Mouse (Mus musculus): ENCODE data around the gene Syt8. TPM values are rescaled to one million over a fixed set of nuclear protein-coding genes. Genes with fewer than 3 reads are reported as not detected.

Gene Syt8
- polyA plus RNA-seq, 1 experiment from 2014 or later: not detected

DNA sequence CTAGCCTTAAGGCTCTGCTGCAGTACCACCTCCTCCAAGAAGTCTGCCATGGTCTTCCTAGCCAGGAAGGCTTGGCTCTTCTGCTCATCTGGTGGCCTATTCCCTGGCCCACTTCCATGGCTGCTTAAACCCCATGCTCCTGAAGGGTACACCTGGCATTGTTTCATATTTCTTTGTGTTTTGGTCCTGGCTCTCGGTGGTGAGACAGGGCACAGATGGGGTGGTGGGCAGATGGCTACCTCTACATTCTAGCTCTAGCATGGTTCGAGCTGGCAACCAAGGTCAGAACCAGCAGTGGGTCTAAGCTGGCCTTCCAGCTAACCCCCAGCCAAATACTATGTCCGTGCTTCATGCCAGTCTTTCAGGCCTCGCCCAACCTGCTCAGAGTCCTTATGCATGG lies 38.3 kb downstream of the Syt8 start:
- H3K27ac ChIP-seq (replicated peaks): peak overlapping the region; percentile 90
- no peak for DNase-seq (ENCODE audit: low spot score)
- H3K4me1 ChIP-seq: peaks cover 48% of the 10 kb centered on the region
- no peak overlapping the region for H3K4me3 ChIP-seq
- 97% methylated on average over 4 of the region's 4 CpGs for WGBS
- H3K9me3 ChIP-seq (replicated peaks): no peaks in the 10 kb centered on the region
- 0 out of 2 replicates have a peak, but pooled peaks cover 7% of the 10 kb centered on the region for H3K27me3 ChIP-seq (ENCODE audit: low read depth, poor library complexity, severe bottlenecking)
- no peaks in the 10 kb centered on the region for H3K36me3 ChIP-seq

GRCm38 (mm10) chr7:142473476-142473875 lies 38.8 kb downstream of the Syt8 start:
- 87% methylated on average over 2 of the region's 2 CpGs for WGBS
- Histone ChIP-seq H3K27me3 (ENCODE audit: low read depth, poor library complexity, severe bottlenecking) (0 out of 2 replicates have a peak, but pooled peaks cover 7% of the 10 kb centered on the region), H3K9me3 (replicated peaks) (no peaks in the 10 kb centered on the region), H3K4me1 (peaks cover 53% of the 10 kb centered on the region), H3K4me3 (no peak overlapping the region), H3K27ac (replicated peaks) (peak overlapping the region; percentile 90; the same call in 1 of the 2 replicates), H3K36me3 (no peaks in the 10 kb centered on the region)
- no peak for DNase-seq (ENCODE audit: low spot score)

DNA sequence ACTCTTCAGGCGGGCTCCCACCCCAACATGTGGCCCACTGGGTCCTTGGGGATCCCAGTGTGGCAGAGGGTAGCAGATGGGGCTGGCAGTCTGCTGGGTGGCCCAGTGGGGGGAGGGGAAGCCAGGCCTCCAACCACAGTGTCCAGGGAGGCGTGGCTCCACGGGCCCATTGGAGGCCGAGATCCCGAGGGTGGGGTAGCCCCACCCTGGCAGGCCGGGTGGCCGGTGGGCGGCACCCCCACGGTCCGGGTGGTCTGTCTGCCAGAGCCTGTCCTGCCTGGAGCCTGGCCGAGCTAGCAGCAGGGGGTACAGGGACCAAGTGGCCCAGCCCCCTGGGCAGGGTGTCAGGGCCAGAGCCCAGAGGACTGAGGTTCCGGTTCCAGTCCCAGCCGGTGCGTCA lies 40.1 kb downstream of the Syt8 start:
- no peak for DNase-seq (ENCODE audit: low spot score)
- H3K36me3 ChIP-seq: no peaks in the 10 kb centered on the region
- no peaks in the 10 kb centered on the region for H3K9me3 ChIP-seq (replicated peaks)
- H3K4me3 ChIP-seq: no peak overlapping the region
- peak overlapping the region; percentile 67 for H3K27ac ChIP-seq (replicated peaks)
- peaks cover 60% of the 10 kb centered on the region for H3K4me1 ChIP-seq
- 86% methylated on average over 14 of the region's 14 CpGs for WGBS
- 0 out of 2 replicates have a peak, but pooled peaks cover 7% of the 10 kb centered on the region for H3K27me3 ChIP-seq (ENCODE audit: low read depth, poor library complexity, severe bottlenecking)

DNA sequence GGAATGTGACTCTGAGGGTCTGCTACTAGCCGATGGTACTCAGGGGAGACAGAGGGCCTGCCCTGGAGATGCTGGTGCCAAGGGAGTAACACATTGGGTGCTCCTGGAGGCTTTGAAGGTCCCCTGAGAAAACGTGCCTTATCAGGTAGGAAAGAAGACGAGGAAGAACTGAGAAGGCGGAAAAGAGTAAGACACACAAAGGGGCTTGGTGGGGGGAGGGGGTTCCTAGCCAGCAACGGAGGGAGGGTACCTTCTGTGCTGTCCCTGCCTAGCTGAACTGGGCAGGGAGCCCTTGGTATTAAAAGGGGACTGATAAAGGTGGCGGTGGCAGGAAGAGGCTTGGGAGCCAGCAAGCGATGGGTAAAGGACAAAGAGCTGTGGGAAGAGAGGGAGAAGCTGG lies 41.0 kb downstream of the Syt8 start:
- Histone ChIP-seq H3K27ac (replicated peaks) (peak overlapping the region; percentile 67), H3K36me3 (no peaks in the 10 kb centered on the region), H3K27me3 (ENCODE audit: low read depth, poor library complexity, severe bottlenecking) (0 out of 2 replicates have a peak, but pooled peaks cover 7% of the 10 kb centered on the region), H3K4me1 (peaks cover 57% of the 10 kb centered on the region), H3K4me3 (no peak overlapping the region), H3K9me3 (replicated peaks) (no peaks in the 10 kb centered on the region)
- 70% methylated on average over 7 of the region's 7 CpGs for WGBS
- no peak for DNase-seq (ENCODE audit: low spot score)

DNA sequence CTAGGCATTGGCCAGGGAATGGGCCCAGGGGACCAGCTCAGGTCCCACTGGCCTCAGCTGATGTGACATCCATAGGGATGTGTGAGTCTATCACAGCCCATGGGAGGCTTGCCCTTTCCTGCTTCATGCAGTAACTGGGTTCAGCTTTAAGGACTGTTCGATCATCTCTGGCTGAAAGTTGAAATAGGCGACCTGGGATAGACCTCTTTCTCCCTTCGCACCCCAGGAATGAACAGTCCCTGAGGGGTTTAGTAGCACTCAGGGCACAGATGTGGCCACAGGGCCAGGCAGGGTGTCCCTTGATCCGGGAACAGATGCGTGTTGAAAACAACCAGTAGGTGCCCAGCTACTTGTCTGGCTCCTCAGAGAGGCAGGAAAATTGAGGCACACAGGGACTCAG lies 41.6 kb downstream of the Syt8 start:
- Histone ChIP-seq H3K4me1 (peaks cover 56% of the 10 kb centered on the region), H3K9me3 (replicated peaks) (no peaks in the 10 kb centered on the region), H3K27me3 (ENCODE audit: low read depth, poor library complexity, severe bottlenecking) (0 out of 2 replicates have a peak, but pooled peaks cover 7% of the 10 kb centered on the region), H3K36me3 (no peaks in the 10 kb centered on the region), H3K27ac (replicated peaks) (peak overlapping the region; percentile 67), H3K4me3 (no peak overlapping the region)
- WGBS: 89% methylated on average over 5 of the region's 5 CpGs
- no peak for DNase-seq (ENCODE audit: low spot score)

- H3K27ac ChIP-seq (replicated peaks): peak overlapping the region; percentile 67
- no peaks in the 10 kb centered on the region for H3K9me3 ChIP-seq (replicated peaks)
- no peak overlapping the region for H3K4me3 ChIP-seq
- no peaks in the 10 kb centered on the region for H3K36me3 ChIP-seq
- H3K27me3 ChIP-seq (ENCODE audit: low read depth, poor library complexity, severe bottlenecking): 0 out of 2 replicates have a peak, but pooled peaks cover 5% of the 10 kb centered on the region
- no peak for DNase-seq (ENCODE audit: low spot score)
- WGBS: 86% methylated on average over 13 of the region's 13 CpGs
- H3K4me1 ChIP-seq: peaks cover 56% of the 10 kb centered on the region
Measured at GRCm38 (mm10) chr7:142476795-142477452, 42.3 kb downstream of the Syt8 start.

DNA sequence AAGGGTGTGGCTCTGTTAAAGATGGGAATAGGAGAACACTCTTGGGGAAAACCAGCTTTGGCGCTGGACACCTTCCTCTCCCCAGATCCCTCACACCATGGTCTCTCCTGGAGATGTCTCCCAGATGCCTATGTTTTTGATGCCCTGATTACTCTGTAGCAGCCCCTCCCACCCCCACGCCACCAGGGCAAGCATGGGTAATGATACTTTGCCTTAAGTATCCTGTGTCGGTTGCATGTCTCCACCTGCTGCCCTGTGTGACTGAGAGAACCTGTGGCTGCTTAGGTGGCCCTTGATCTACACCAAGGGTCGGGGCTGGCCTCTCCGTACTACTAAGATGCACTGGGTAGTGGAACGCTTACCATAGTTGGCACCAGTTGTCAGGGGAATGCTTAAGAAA lies 43.4 kb downstream of the Syt8 start:
- peak overlapping the region; percentile 67; the same call in 1 of the 2 replicates for H3K27ac ChIP-seq (replicated peaks)
- H3K36me3 ChIP-seq: no peaks in the 10 kb centered on the region
- peaks cover 56% of the 10 kb centered on the region for H3K4me1 ChIP-seq
- H3K27me3 ChIP-seq (ENCODE audit: low read depth, poor library complexity, severe bottlenecking): peaks cover 5% of the 10 kb centered on the region
- no peaks in the 10 kb centered on the region for H3K9me3 ChIP-seq (replicated peaks)
- DNase-seq (ENCODE audit: low spot score): no peak
- H3K4me3 ChIP-seq: no peak overlapping the region
- WGBS: 92% methylated on average over 6 of the region's 6 CpGs

DNA sequence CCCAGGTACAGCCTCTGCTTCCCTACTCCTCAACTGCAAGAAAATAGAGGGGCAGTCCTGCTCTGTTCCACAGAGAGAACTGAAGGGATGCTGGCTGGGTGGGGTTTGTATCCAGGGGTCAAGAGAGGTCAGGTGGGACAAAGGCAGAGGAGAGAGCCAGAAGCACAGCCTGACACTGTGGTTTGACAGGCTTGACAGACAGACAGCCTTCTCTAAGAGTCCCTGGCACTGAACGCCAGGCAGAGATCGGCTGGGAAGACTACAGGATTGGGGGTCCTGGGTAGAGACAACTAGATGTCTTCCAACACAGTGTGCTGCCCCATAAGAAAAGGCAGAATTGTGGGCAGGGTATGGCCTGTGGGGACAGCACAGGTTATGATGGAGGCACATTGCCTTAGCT lies 43.9 kb downstream of the Syt8 start:
- H3K9me3 ChIP-seq (replicated peaks): no peaks in the 10 kb centered on the region
- no peaks in the 10 kb centered on the region for H3K36me3 ChIP-seq
- H3K27me3 ChIP-seq (ENCODE audit: low read depth, poor library complexity, severe bottlenecking): peaks cover 8% of the 10 kb centered on the region
- WGBS: 51% methylated on average over 2 of the region's 2 CpGs
- H3K27ac ChIP-seq (replicated peaks): peak overlapping the region; percentile 43; the same call in 1 of the 2 replicates
- peaks cover 59% of the 10 kb centered on the region for H3K4me1 ChIP-seq
- H3K4me3 ChIP-seq: no peak overlapping the region
- peak; percentile 15 for DNase-seq (ENCODE audit: low spot score)

DNA sequence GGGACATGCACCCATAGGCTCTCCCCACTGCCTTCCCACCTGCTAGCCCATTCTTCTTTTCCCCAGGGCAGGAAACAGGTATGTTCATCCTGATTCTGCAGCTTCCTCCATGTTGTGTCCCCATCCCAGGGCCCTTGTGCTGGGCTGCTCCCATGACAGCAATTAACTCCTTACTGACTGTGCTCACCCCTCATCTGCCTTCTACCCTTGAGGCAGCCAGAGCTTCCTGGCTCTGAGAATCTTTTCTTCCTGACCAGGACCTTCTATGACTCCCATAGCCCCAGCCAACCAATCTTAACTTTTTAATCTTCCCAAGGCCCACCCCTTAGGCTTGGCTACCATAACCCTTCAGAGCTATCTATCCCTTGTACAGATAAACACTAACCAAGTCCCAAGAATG lies 44.7 kb downstream of the Syt8 start:
- Histone ChIP-seq H3K9me3 (replicated peaks) (no peaks in the 10 kb centered on the region), H3K4me3 (no peak overlapping the region), H3K27me3 (ENCODE audit: low read depth, poor library complexity, severe bottlenecking) (peaks cover 13% of the 10 kb centered on the region), H3K36me3 (no peaks in the 10 kb centered on the region), H3K4me1 (peaks cover 61% of the 10 kb centered on the region), H3K27ac (replicated peaks) (no peak overlapping the region)
- DNase-seq (ENCODE audit: low spot score): no peak

GRCm38 (mm10) chr7:142479886-142480285 lies 45.2 kb downstream of the Syt8 start:
- Histone ChIP-seq H3K36me3 (no peaks in the 10 kb centered on the region), H3K27ac (replicated peaks) (0 out of 2 replicates have a peak overlapping the region, but pooled peaks have one; percentile 1), H3K4me1 (peaks cover 63% of the 10 kb centered on the region), H3K27me3 (ENCODE audit: low read depth, poor library complexity, severe bottlenecking) (peaks cover 15% of the 10 kb centered on the region), H3K4me3 (no peak overlapping the region), H3K9me3 (replicated peaks) (no peaks in the 10 kb centered on the region)
- no peak for DNase-seq (ENCODE audit: low spot score)
- WGBS: 92% methylated on average over 3 of the region's 3 CpGs

GRCm38 (mm10) chr7:142480661-142481060 lies 46.0 kb downstream of the Syt8 start:
- H3K36me3 ChIP-seq: no peaks in the 10 kb centered on the region
- H3K27me3 ChIP-seq (ENCODE audit: low read depth, poor library complexity, severe bottlenecking): peaks cover 15% of the 10 kb centered on the region
- over 99% methylated on average over 3 of the region's 3 CpGs for WGBS
- DNase-seq (ENCODE audit: low spot score): no peak
- no peaks in the 10 kb centered on the region for H3K9me3 ChIP-seq (replicated peaks)
- peaks cover 60% of the 10 kb centered on the region for H3K4me1 ChIP-seq
- H3K27ac ChIP-seq (replicated peaks): peak overlapping the region; percentile 97
- H3K4me3 ChIP-seq: no peak overlapping the region

GRCm38 (mm10) chr7:142481186-142481567 lies 46.5 kb downstream of the Syt8 start:
- 15% methylated on average over 5 of the region's 5 CpGs for WGBS
- Histone ChIP-seq H3K4me1 (peaks cover 55% of the 10 kb centered on the region), H3K4me3 (peak overlapping the region; percentile 52), H3K27me3 (ENCODE audit: low read depth, poor library complexity, severe bottlenecking) (peaks cover 15% of the 10 kb centered on the region), H3K27ac (replicated peaks) (peak overlapping the region; percentile 97), H3K9me3 (replicated peaks) (no peaks in the 10 kb centered on the region), H3K36me3 (no peaks in the 10 kb centered on the region)
- peak; percentile 81 for DNase-seq (ENCODE audit: low spot score)

DNA sequence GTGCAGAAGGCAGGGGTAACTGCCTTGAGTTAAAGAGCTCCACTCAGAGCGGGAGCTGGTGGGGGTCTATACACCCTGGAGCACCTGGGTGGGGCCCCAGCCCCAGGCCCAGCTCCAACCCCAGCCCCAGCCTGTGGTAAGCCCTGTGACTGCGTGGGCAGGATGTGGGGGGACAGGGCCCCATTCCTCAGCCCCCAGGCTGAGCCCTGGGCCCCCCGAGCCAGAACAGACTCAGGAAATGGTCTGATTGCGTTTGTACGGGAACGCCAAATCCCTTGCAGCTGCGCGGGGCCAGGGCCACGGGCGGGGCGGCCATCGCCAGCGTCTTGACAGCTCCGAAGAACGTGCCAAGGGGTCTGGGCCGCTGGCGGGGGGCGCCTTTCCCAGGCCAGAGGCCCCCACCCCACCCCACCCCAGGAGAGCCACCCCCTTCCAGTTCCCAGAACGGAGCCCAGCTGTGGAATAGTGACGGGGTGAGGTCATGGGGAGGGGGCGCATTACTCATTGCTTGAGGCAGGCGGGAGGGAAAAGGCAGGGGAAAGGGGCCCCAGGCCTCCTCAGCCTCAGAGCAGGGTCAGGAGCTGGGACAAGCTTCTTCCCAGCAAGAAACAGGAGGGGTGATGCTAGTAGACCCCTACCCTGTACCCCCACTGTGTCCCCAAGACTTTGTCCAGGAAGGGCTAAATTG lies 47.1 kb downstream of the Syt8 start:
- 3% methylated on average over 21 of the region's 22 CpGs for WGBS
- H3K9me3 ChIP-seq (replicated peaks): no peaks in the 10 kb centered on the region
- H3K4me3 ChIP-seq: peak overlapping the region; percentile 52
- peak overlapping the region; percentile 97 for H3K27ac ChIP-seq (replicated peaks)
- DNase-seq (ENCODE audit: low spot score): peak; percentile 67
- no peaks in the 10 kb centered on the region for H3K36me3 ChIP-seq
- H3K4me1 ChIP-seq: peaks cover 56% of the 10 kb centered on the region
- peaks cover 15% of the 10 kb centered on the region for H3K27me3 ChIP-seq (ENCODE audit: low read depth, poor library complexity, severe bottlenecking)
